Mouse (Mus musculus): ENCODE data around the gene Csn1s1.

Csn1s1 gene

GRCm38 (mm10) chr5:87665908-87666307, at the start of gene Csn1s1:
TSS of gene Csn1s1 (plus strand) at chr5:87666208.
- in situ Hi-C loops (cut with MboI, MseI) = no loop called here

- in situ Hi-C loops (cut with MboI, MseI) = no loop called here
Measured at GRCm38 (mm10) chr5:87622681-87623080, 43.3 kb upstream of the Csn1s1 start.

- in situ Hi-C loops (cut with MboI, MseI) = no loop called here
Measured at GRCm38 (mm10) chr5:87642787-87643186, 23.2 kb upstream of the Csn1s1 start.

- in situ Hi-C loops (cut with MboI, MseI) = no loop called here
Measured at GRCm38 (mm10) chr5:87699530-87699929, 33.5 kb downstream of the Csn1s1 start, which contains the start of gene Csn2. TSS of gene Csn2 (minus strand) at chr5:87699630.

GRCm38 (mm10) chr5:87705891-87706290, 39.9 kb downstream of the Csn1s1 start:
- in situ Hi-C loops (cut with MboI, MseI) = loop anchor here in 1 of 2 experiments (10.0 kb wide), 1 partner anchor 961 kb away; the partner anchor contains the start of gene Tmprss11e
